Mouse (Mus musculus) ES-E14 (cell line): ENCODE measurements at regions not wholly inside any gene's neighbourhood (a gene's known extent, or its start where the extent isn't known, plus 50 kb on each side); places are given as distances from the start of the nearest gene placed in this dataset.

Source experiments
- DNase-seq: peaks from one replicate; pipeline ENCODE4 v3.0.0-alpha.2; 2013; ENCODE audit warnings: low read depth, low spot score
- H3K27ac ChIP-seq: 2 replicates; pipeline ENCODE4 v1.5.1; 2012; ENCODE audit warnings: low read depth, mild to moderate bottlenecking, low read length, moderate library complexity, mixed read lengths; ENCODE audit not compliant: poor library complexity, insufficient read depth, severe bottlenecking
- H3K36me3 ChIP-seq: 2 replicates; pipeline ENCODE4 v1.6.1; 2012; ENCODE audit warnings: mild to moderate bottlenecking, low read length, moderate library complexity, mixed read lengths; ENCODE audit not compliant: control insufficient read depth, poor library complexity, insufficient read depth, severe bottlenecking
- H3K4me1 ChIP-seq, 2 experiments: fragments of 150-350 bp in 1 of 2; sonication (generic) in 1 of 2; 2 replicates each; pipeline ENCODE4 v1.6.1; 2012; ENCODE audit warnings: low read length in 2 of 2, mild to moderate bottlenecking in 1 of 2, mixed read lengths in 1 of 2; ENCODE audit not compliant: control insufficient read depth in 2 of 2, insufficient read depth in 2 of 2, poor library complexity in 1 of 2
- H3K4me3 ChIP-seq, 2 experiments: fragments of 150-350 bp in 1 of 2; sonication (generic) in 1 of 2; 2 replicates each; pipeline ENCODE4 v1.5.1; 2012; ENCODE audit warnings: low read length in 2 of 2, low read depth in 1 of 2, mild to moderate bottlenecking in 1 of 2, mixed read lengths in 1 of 2; ENCODE audit not compliant: insufficient read depth in 1 of 2, poor library complexity in 1 of 2, severe bottlenecking in 1 of 2
- H3K9ac ChIP-seq: 2 replicates; pipeline ENCODE4 v1.6.1; 2012; ENCODE audit warnings: low read depth, mild to moderate bottlenecking, low read length, mixed read lengths; ENCODE audit not compliant: poor library complexity, insufficient read depth, severe bottlenecking
- H3K9me3 ChIP-seq: fragments of 150-350 bp; sonication (generic); 2 replicates; pipeline ENCODE4 v1.6.1; 2012; ENCODE audit warnings: low read depth, mild to moderate bottlenecking, low read length; ENCODE audit not compliant: control insufficient read depth, insufficient read depth
- CHD2 ChIP-seq: IDR thresholded peaks from 2 replicates; pipeline ENCODE4 v1.6.1; 2014; ENCODE audit warnings: mild to moderate bottlenecking, low read depth, low read length, inconsistent platforms
- HCFC1 ChIP-seq: IDR thresholded peaks from 2 replicates; pipeline ENCODE4 v1.6.1; 2012; ENCODE audit warnings: low read length, inconsistent platforms, borderline replicate concordance; ENCODE audit not compliant: insufficient read depth
- MAFK ChIP-seq: IDR thresholded peaks from 2 replicates; pipeline ENCODE4 v1.6.1; 2014; ENCODE audit warnings: mild to moderate bottlenecking, low read depth, low read length, inconsistent platforms; ENCODE audit not compliant: insufficient read depth
- ZC3H11A ChIP-seq: IDR thresholded peaks from 2 replicates; pipeline ENCODE4 v1.6.1; 2012; ENCODE audit warnings: low read depth, mild to moderate bottlenecking, inconsistent platforms, low read length, borderline replicate concordance
- ZNF384 ChIP-seq: IDR thresholded peaks from 2 replicates; pipeline ENCODE4 v1.6.1; 2012; ENCODE audit warnings: low read depth, low read length, inconsistent platforms
- in situ Hi-C, 2 experiments: fragments of 600-800 bp; cut with MboI; formaldehyde crosslinking; loops; one replicate each; pipeline ENCODE4 v1.15.1; 2025; ENCODE audit warnings: low sequenced_read_pairs in 2 of 2, inconsistent platforms in 1 of 2; ENCODE audit not compliant: unreplicated experiment in 2 of 2

- in situ Hi-C loops: no loop called here
- DNase-seq: no peak
- TF ChIP-seq CHD2: no peak
Measured at GRCm38 (mm10) chr15:31741686-31742085, 140.0 kb downstream of the Fam173b start.

GRCm38 (mm10) chr15:31744570-31744969 lies 142.9 kb downstream of the Fam173b start:
- in situ Hi-C loops: no loop called here
- TF ChIP-seq CHD2: no peak
- TF ChIP-seq HCFC1: no peak
- TF ChIP-seq MAFK: no peak
- no peak for TF ChIP-seq ZC3H11A
- no peak for TF ChIP-seq ZNF384
- no peak for DNase-seq
- Histone ChIP-seq H3K9me3 (no peaks in the 10 kb centered on the region), H3K36me3 (no peaks in the 10 kb centered on the region), H3K4me1 (no peaks in the 10 kb centered on the region), H3K9ac (no peak overlapping the region), H3K27ac (no peak overlapping the region), H3K4me3 (no peak overlapping the region)

More at GRCm38 (mm10) chr15:31741686-31742085, 140.0 kb downstream of the Fam173b start:
- Histone ChIP-seq H3K9me3 (no peaks in the 10 kb centered on the region), H3K4me1 (no peaks in the 10 kb centered on the region), H3K4me3 (no peak overlapping the region), H3K9ac (no peak overlapping the region), H3K36me3 (no peaks in the 10 kb centered on the region), H3K27ac (no peak overlapping the region)

- Histone ChIP-seq H3K4me3 (no peak overlapping the region), H3K36me3 (no peaks in the 10 kb centered on the region), H3K27ac (no peak overlapping the region), H3K9ac (no peak overlapping the region), H3K9me3 (no peaks in the 10 kb centered on the region), H3K4me1 (no peaks in the 10 kb centered on the region)
- no peak for DNase-seq
- no peak for TF ChIP-seq CHD2
- in situ Hi-C loops: no loop called here
Measured at GRCm38 (mm10) chr15:31752632-31753031, 151.0 kb downstream of the Fam173b start.

- Histone ChIP-seq H3K36me3 (no peaks in the 10 kb centered on the region), H3K27ac (no peak overlapping the region; the same call in 1 of the 2 replicates), H3K4me1 (no peaks in the 10 kb centered on the region), H3K9ac (no peak overlapping the region), H3K9me3 (no peaks in the 10 kb centered on the region), H3K4me3 (no peak overlapping the region)
- TF ChIP-seq HCFC1: no peak
- TF ChIP-seq ZC3H11A: no peak
- TF ChIP-seq ZNF384: no peak
- no peak for TF ChIP-seq CHD2
- no peak for TF ChIP-seq MAFK
- in situ Hi-C loops: no loop called here
- no peak for DNase-seq
Measured at GRCm38 (mm10) chr15:31753578-31754281, 152.1 kb downstream of the Fam173b start.
